Mouse (Mus musculus) liver, embryonic 12.5 days (tissue): ENCODE measurements at regions not wholly inside any gene's neighbourhood (a gene's known extent, or its start where the extent isn't known, plus 50 kb on each side); places are given as distances from the start of the nearest gene placed in this dataset.

Source experiments
- ATAC-seq: fragments of 200-750 bp; cut with Nextera tagmentation; 2 replicates; pipeline ENCODE4 v1.8.0; 2017; ENCODE audit warnings: moderate number of reproducible peaks, mild to moderate bottlenecking, moderate library complexity
- H3K27ac ChIP-seq: fragments of 300-500 bp; sonication (generic); 2 replicates; pipeline ENCODE4 v1.5.1; 2016; ENCODE audit warnings: mild to moderate bottlenecking
- H3K27me3 ChIP-seq: fragments of 300-500 bp; sonication (generic); replicated peaks from 2 replicates; pipeline ENCODE4 v1.6.1; 2016; ENCODE audit warnings: mild to moderate bottlenecking, moderate library complexity
- H3K36me3 ChIP-seq: fragments of 300-500 bp; sonication (generic); 2 replicates; pipeline ENCODE4 v1.6.1; 2016; ENCODE audit warnings: mild to moderate bottlenecking, moderate library complexity
- H3K4me1 ChIP-seq: fragments of 300-500 bp; sonication (generic); 2 replicates; pipeline ENCODE4 v1.6.1; 2016
- H3K4me2 ChIP-seq: fragments of 300-500 bp; sonication (generic); 2 replicates; pipeline ENCODE4 v1.6.1; 2016; ENCODE audit warnings: mild to moderate bottlenecking, moderate library complexity
- H3K4me3 ChIP-seq: fragments of 300-500 bp; sonication (generic); 2 replicates; pipeline ENCODE4 v1.5.1; 2016; ENCODE audit warnings: mild to moderate bottlenecking, moderate library complexity
- H3K9ac ChIP-seq: fragments of 300-500 bp; sonication (generic); 2 replicates; pipeline ENCODE4 v1.6.1; 2016; ENCODE audit warnings: mild to moderate bottlenecking, moderate library complexity
- H3K9me3 ChIP-seq: fragments of 300-500 bp; sonication (generic); replicated peaks from 2 replicates; pipeline ENCODE4 v1.6.1; 2016; ENCODE audit warnings: mild to moderate bottlenecking, moderate library complexity
- WGBS: fragments of 180-500 bp; shearing (Covaris S2); methylation state at CpG from one replicate; pipeline ENCODE4 v1.1.7; 2016; ENCODE audit not compliant: insufficient replicate concordance; 5-methylcytosine and 5-hydroxymethylcytosine counted together

- H3K27me3 ChIP-seq = no peaks in the 10 kb centered on the region
- no peak overlapping the region for H3K9ac ChIP-seq
- ATAC-seq = no peak
- no peak overlapping the region for H3K4me2 ChIP-seq
- no peaks in the 10 kb centered on the region for H3K9me3 ChIP-seq
- no peak overlapping the region for H3K27ac ChIP-seq
- H3K4me3 ChIP-seq = no peak overlapping the region
- no peaks in the 10 kb centered on the region for H3K4me1 ChIP-seq
- H3K36me3 ChIP-seq = no peaks in the 10 kb centered on the region
- WGBS = 62% methylated on average over 8 of the region's 8 CpGs
These were observed 630.4 kb upstream of the A1bg start for GRCm38 (mm10) chr15:61553081-61553680.

- 65% methylated on average over 5 of the region's 5 CpGs for WGBS
- Histone ChIP-seq H3K9me3 (no peaks in the 10 kb centered on the region), H3K4me2 (no peak overlapping the region), H3K9ac (no peak overlapping the region), H3K4me3 (no peak overlapping the region), H3K36me3 (no peaks in the 10 kb centered on the region), H3K27ac (no peak overlapping the region), H3K27me3 (no peaks in the 10 kb centered on the region), H3K4me1 (no peaks in the 10 kb centered on the region)
- ATAC-seq = no peak
These were observed 628.4 kb upstream of the A1bg start for GRCm38 (mm10) chr15:61551206-61551605.

- Histone ChIP-seq H3K36me3 (no peaks in the 10 kb centered on the region), H3K4me2 (no peak overlapping the region), H3K9ac (no peak overlapping the region), H3K4me3 (no peak overlapping the region), H3K4me1 (no peaks in the 10 kb centered on the region), H3K9me3 (no peaks in the 10 kb centered on the region), H3K27ac (no peak overlapping the region), H3K27me3 (no peaks in the 10 kb centered on the region)
- WGBS = 63% methylated on average over 4 of the region's 4 CpGs
- no peak for ATAC-seq
These were observed 625.6 kb upstream of the A1bg start for GRCm38 (mm10) chr15:61548400-61548799.

GRCm38 (mm10) chr15:61546608-61547007, 623.8 kb upstream of the A1bg start:
- no peak overlapping the region for H3K4me2 ChIP-seq
- ATAC-seq = no peak
- no peak overlapping the region for H3K9ac ChIP-seq
- no peak overlapping the region for H3K27ac ChIP-seq
- H3K4me1 ChIP-seq = no peaks in the 10 kb centered on the region
- no peaks in the 10 kb centered on the region for H3K27me3 ChIP-seq
- H3K36me3 ChIP-seq = no peaks in the 10 kb centered on the region
- no peaks in the 10 kb centered on the region for H3K9me3 ChIP-seq
- 68% methylated on average over 3 of the region's 3 CpGs for WGBS
- no peak overlapping the region for H3K4me3 ChIP-seq

- Histone ChIP-seq H3K9me3 (no peaks in the 10 kb centered on the region), H3K27me3 (no peaks in the 10 kb centered on the region), H3K36me3 (no peaks in the 10 kb centered on the region), H3K4me1 (no peaks in the 10 kb centered on the region), H3K4me3 (no peak overlapping the region), H3K4me2 (no peak overlapping the region), H3K27ac (no peak overlapping the region), H3K9ac (no peak overlapping the region)
- 37% methylated on average over 2 of the region's 2 CpGs for WGBS
- ATAC-seq = no peak
These were observed 621.3 kb upstream of the A1bg start for GRCm38 (mm10) chr15:61544074-61544473.

GRCm38 (mm10) chr15:61541643-61542042, 618.8 kb upstream of the A1bg start:
- Histone ChIP-seq H3K4me1 (no peaks in the 10 kb centered on the region), H3K27ac (no peak overlapping the region), H3K9me3 (no peaks in the 10 kb centered on the region), H3K4me3 (no peak overlapping the region), H3K4me2 (no peak overlapping the region), H3K9ac (no peak overlapping the region), H3K36me3 (no peaks in the 10 kb centered on the region), H3K27me3 (no peaks in the 10 kb centered on the region)
- no peak for ATAC-seq
- 72% methylated on average over 4 of the region's 4 CpGs for WGBS

GRCm38 (mm10) chr15:61540753-61541421, 618.1 kb upstream of the A1bg start:
- no peak overlapping the region for H3K27ac ChIP-seq
- no peak overlapping the region for H3K4me2 ChIP-seq
- 26% methylated on average over 10 of the region's 10 CpGs for WGBS
- no peak overlapping the region for H3K9ac ChIP-seq
- no peaks in the 10 kb centered on the region for H3K9me3 ChIP-seq
- ATAC-seq = no peak
- no peaks in the 10 kb centered on the region for H3K4me1 ChIP-seq
- H3K4me3 ChIP-seq = no peak overlapping the region
- no peaks in the 10 kb centered on the region for H3K36me3 ChIP-seq
- H3K27me3 ChIP-seq = no peaks in the 10 kb centered on the region

GRCm38 (mm10) chr15:61538930-61539329, 616.1 kb upstream of the A1bg start:
- Histone ChIP-seq H3K4me2 (no peak overlapping the region), H3K9ac (no peak overlapping the region), H3K36me3 (no peaks in the 10 kb centered on the region), H3K27ac (no peak overlapping the region), H3K4me1 (no peaks in the 10 kb centered on the region), H3K4me3 (no peak overlapping the region), H3K27me3 (no peaks in the 10 kb centered on the region), H3K9me3 (no peaks in the 10 kb centered on the region)
- ATAC-seq = no peak
- WGBS = 53% methylated on average over 5 of the region's 5 CpGs

- Histone ChIP-seq H3K27me3 (no peaks in the 10 kb centered on the region), H3K4me3 (no peak overlapping the region), H3K27ac (no peak overlapping the region), H3K4me1 (no peaks in the 10 kb centered on the region), H3K36me3 (no peaks in the 10 kb centered on the region), H3K9me3 (no peaks in the 10 kb centered on the region), H3K4me2 (no peak overlapping the region), H3K9ac (no peak overlapping the region)
- 49% methylated on average over 4 of the region's 4 CpGs for WGBS
- ATAC-seq = no peak
These were observed 615.5 kb upstream of the A1bg start for GRCm38 (mm10) chr15:61538169-61538755.

- no peaks in the 10 kb centered on the region for H3K36me3 ChIP-seq
- no peaks in the 10 kb centered on the region for H3K9me3 ChIP-seq
- H3K9ac ChIP-seq = no peak overlapping the region
- WGBS = 67% methylated on average over 2 of the region's 2 CpGs
- H3K4me3 ChIP-seq = no peak overlapping the region
- no peak overlapping the region for H3K4me2 ChIP-seq
- no peak for ATAC-seq
- no peak overlapping the region for H3K27ac ChIP-seq
- no peaks in the 10 kb centered on the region for H3K4me1 ChIP-seq
- no peaks in the 10 kb centered on the region for H3K27me3 ChIP-seq
These were observed 613.5 kb upstream of the A1bg start for GRCm38 (mm10) chr15:61536332-61536716.

GRCm38 (mm10) chr15:61535644-61536331, 613.0 kb upstream of the A1bg start:
- Histone ChIP-seq H3K4me1 (no peaks in the 10 kb centered on the region), H3K4me2 (no peak overlapping the region), H3K27me3 (no peaks in the 10 kb centered on the region), H3K27ac (no peak overlapping the region), H3K36me3 (no peaks in the 10 kb centered on the region), H3K9me3 (no peaks in the 10 kb centered on the region), H3K4me3 (no peak overlapping the region), H3K9ac (no peak overlapping the region)
- no peak for ATAC-seq
- 45% methylated on average over 6 of the region's 6 CpGs for WGBS

- no peak overlapping the region for H3K27ac ChIP-seq
- WGBS = 69% methylated on average over 6 of the region's 6 CpGs
These were observed 612.4 kb upstream of the A1bg start for GRCm38 (mm10) chr15:61535180-61535579.

More at GRCm38 (mm10) chr15:61535180-61535579, 612.4 kb upstream of the A1bg start:
- Histone ChIP-seq H3K27me3 (no peaks in the 10 kb centered on the region), H3K9me3 (no peaks in the 10 kb centered on the region), H3K36me3 (no peaks in the 10 kb centered on the region), H3K4me1 (no peaks in the 10 kb centered on the region), H3K9ac (no peak overlapping the region), H3K4me3 (no peak overlapping the region), H3K4me2 (no peak overlapping the region)
- ATAC-seq = no peak
